Mouse (Mus musculus) forebrain, embryonic 10.5 days (tissue): Measurements from ENCODE around the gene Mfap1b. TPM values are rescaled to one million over a fixed set of nuclear protein-coding genes. Genes with fewer than 3 reads are reported as not detected.

Source experiments
- DNase-seq: peaks from one replicate; pipeline ENCODE4 v3.0.0-alpha.2; 2017; ENCODE audit warnings: low spot score; ENCODE audit errors: extremely low spot score
- H3K27ac ChIP-seq: fragments of 300-500 bp; sonication (generic); 2 replicates; pipeline ENCODE4 v1.5.1; 2016; ENCODE audit warnings: mild to moderate bottlenecking
- H3K27me3 ChIP-seq: fragments of 300-500 bp; sonication (generic); 2 replicates; pipeline ENCODE4 v1.6.1; 2016; ENCODE audit warnings: mild to moderate bottlenecking; ENCODE audit not compliant: poor library complexity, severe bottlenecking
- H3K36me3 ChIP-seq: fragments of 300-500 bp; sonication (generic); replicated peaks from 2 replicates; pipeline ENCODE4 v1.6.1; 2016; ENCODE audit warnings: mild to moderate bottlenecking, moderate library complexity
- H3K4me1 ChIP-seq: fragments of 300-500 bp; sonication (generic); 2 replicates; pipeline ENCODE4 v1.6.1; 2016
- H3K4me3 ChIP-seq: fragments of 300-500 bp; sonication (generic); 2 replicates; pipeline ENCODE4 v1.5.1; 2016; ENCODE audit warnings: mild to moderate bottlenecking, moderate library complexity
- H3K9me3 ChIP-seq: fragments of 300-500 bp; sonication (generic); 2 replicates; pipeline ENCODE4 v1.6.1; 2016; ENCODE audit warnings: mild to moderate bottlenecking, moderate library complexity
- WGBS: fragments of 180-500 bp; shearing (Covaris S2); methylation state at CpG from one replicate; pipeline ENCODE4 v1.1.7; 2016; 5-methylcytosine and 5-hydroxymethylcytosine counted together
- polyA plus RNA-seq: library from polyadenylated mRNA; unstranded; fragments of >200 nt; fragmentation: Nextera tagmentation; extraction: Ambion mirVana; gene quantifications from 2 replicates; pipeline ENCODE4 v1.2.1, GENCODE M21; 2016

Gene Mfap1b
- polyA plus RNA-seq, 1 experiment from 2014 or later, result 53.7 TPM

GRCm38 (mm10) chr2:121444178-121444577 is 29.7 kb downstream of the Mfap1b start, which contains the start of gene Ell3:
Gene Ell3 (minus strand): TSS chr2:121444278.
- H3K9me3 ChIP-seq, result no peaks in the 10 kb centered on the region
- peaks cover 10% of the 10 kb centered on the region for H3K36me3 ChIP-seq
- H3K4me3 ChIP-seq, result peak within 1 kb of the TSS; percentile 49; the same call in 1 of the 2 replicates
- peaks cover 29% of the 10 kb centered on the region for H3K27me3 ChIP-seq
- peaks cover 30% of the 10 kb centered on the region for H3K4me1 ChIP-seq
- H3K27ac ChIP-seq, result no peak within 1 kb of the TSS
- 83% methylated on average over 1 of the region's 1 CpGs for WGBS
- DNase-seq, result no peak

DNA sequence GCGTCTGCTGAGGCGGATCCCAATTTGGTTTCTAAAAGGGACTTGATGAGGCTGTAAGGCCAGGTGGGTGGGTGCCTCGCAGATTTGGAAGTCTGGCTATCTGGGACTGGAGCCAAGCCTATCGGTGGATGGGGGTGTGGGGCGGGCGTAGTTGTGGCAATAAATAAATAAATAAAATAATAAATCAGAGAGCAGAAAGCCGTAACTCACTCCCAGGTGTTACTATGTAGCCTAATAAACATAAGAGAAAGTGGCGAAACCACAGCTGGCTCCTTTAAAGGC is 30.9 kb downstream of the Mfap1b start:
- H3K27me3 ChIP-seq, result peaks cover 29% of the 10 kb centered on the region
- no peak for DNase-seq
- H3K4me1 ChIP-seq, result peaks cover 25% of the 10 kb centered on the region
- 20% methylated on average over 8 of the region's 8 CpGs for WGBS
- H3K27ac ChIP-seq, result no peak overlapping the region
- peak overlapping the region; percentile 49 for H3K4me3 ChIP-seq
- H3K36me3 ChIP-seq, result peaks cover 21% of the 10 kb centered on the region
- no peaks in the 10 kb centered on the region for H3K9me3 ChIP-seq

GRCm38 (mm10) chr2:121442259-121443067 is 31.4 kb downstream of the Mfap1b start:
- Histone ChIP-seq H3K4me1 (peaks cover 20% of the 10 kb centered on the region), H3K27ac (0 out of 2 replicates have a peak overlapping the region, but pooled peaks have one; percentile 6), H3K9me3 (no peaks in the 10 kb centered on the region), H3K36me3 (peaks cover 27% of the 10 kb centered on the region), H3K4me3 (peak overlapping the region; percentile 49), H3K27me3 (peaks cover 29% of the 10 kb centered on the region)
- peak; percentile 61 for DNase-seq
- 2% methylated on average over 30 of the region's 30 CpGs for WGBS

DNA sequence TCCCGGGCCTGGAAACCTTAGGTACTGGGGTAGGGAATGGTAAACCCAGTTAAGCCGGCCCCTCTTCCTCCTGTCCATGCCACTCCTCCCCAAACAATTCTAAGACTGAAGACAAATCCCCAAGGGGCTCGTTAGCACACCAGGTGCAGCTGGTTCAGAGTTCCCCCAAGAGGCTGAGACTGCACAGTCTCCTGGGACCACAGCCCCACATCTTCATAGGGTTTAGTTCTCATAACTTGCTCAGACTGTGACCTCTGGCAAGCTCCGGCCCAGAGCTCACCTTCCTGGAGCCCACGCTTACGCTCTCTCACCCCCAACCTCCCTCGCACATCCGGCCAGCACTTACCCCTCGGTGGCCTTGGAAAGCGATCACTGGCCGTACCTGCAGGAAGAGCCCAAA is 32.1 kb downstream of the Mfap1b start:
- peak overlapping the region; percentile 49 for H3K4me3 ChIP-seq
- H3K36me3 ChIP-seq, result peaks cover 34% of the 10 kb centered on the region
- no peak overlapping the region for H3K27ac ChIP-seq
- 6% methylated on average over 11 of the region's 11 CpGs for WGBS
- no peaks in the 10 kb centered on the region for H3K9me3 ChIP-seq
- peaks cover 20% of the 10 kb centered on the region for H3K4me1 ChIP-seq
- no peak for DNase-seq
- H3K27me3 ChIP-seq, result peaks cover 29% of the 10 kb centered on the region

GRCm38 (mm10) chr2:121440834-121441605 is 32.8 kb downstream of the Mfap1b start:
- H3K27me3 ChIP-seq, result peaks cover 29% of the 10 kb centered on the region
- peaks cover 20% of the 10 kb centered on the region for H3K4me1 ChIP-seq
- no peak overlapping the region for H3K27ac ChIP-seq
- no peak overlapping the region for H3K4me3 ChIP-seq
- DNase-seq, result no peak
- 59% methylated on average over 5 of the region's 5 CpGs for WGBS
- H3K36me3 ChIP-seq, result peaks cover 40% of the 10 kb centered on the region
- H3K9me3 ChIP-seq, result no peaks in the 10 kb centered on the region

GRCm38 (mm10) chr2:121439746-121440145 is 34.1 kb downstream of the Mfap1b start:
- H3K27ac ChIP-seq, result no peak overlapping the region
- 86% methylated on average over 4 of the region's 4 CpGs for WGBS
- H3K4me3 ChIP-seq, result no peak overlapping the region
- no peaks in the 10 kb centered on the region for H3K9me3 ChIP-seq
- peaks cover 20% of the 10 kb centered on the region for H3K4me1 ChIP-seq
- no peak for DNase-seq
- peaks cover 29% of the 10 kb centered on the region for H3K27me3 ChIP-seq
- H3K36me3 ChIP-seq, result peaks cover 53% of the 10 kb centered on the region

GRCm38 (mm10) chr2:121434854-121435253 is 39.0 kb downstream of the Mfap1b start:
- Histone ChIP-seq H3K27me3 (no peaks in the 10 kb centered on the region), H3K4me3 (no peak overlapping the region), H3K36me3 (peaks cover 99% of the 10 kb centered on the region), H3K27ac (no peak overlapping the region), H3K4me1 (no peaks in the 10 kb centered on the region), H3K9me3 (no peaks in the 10 kb centered on the region)
- WGBS, result 95% methylated on average over 1 of the region's 1 CpGs
- DNase-seq, result no peak

DNA sequence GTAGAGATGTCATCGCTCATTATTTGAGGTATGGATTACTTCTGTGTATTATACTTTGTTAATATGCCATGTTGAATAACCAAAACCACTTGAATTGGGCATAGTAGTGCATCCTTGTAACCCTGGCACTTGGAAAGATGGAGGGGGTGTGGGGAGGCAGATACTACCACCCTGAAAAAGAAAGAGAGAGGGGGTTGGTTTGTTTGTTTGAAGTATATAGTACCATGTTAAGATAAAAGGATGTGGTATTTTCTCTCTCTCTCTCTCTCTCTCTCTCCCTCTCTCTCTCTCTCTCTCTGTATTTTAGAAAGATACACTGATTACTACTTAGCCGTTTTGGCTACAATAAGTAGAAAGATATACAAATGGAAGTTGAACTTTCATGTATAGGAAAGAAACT is 48.0 kb downstream of the Mfap1b start:
- peaks cover 99% of the 10 kb centered on the region for H3K36me3 ChIP-seq
- H3K9me3 ChIP-seq, result no peaks in the 10 kb centered on the region
- H3K4me1 ChIP-seq, result no peaks in the 10 kb centered on the region
- 95% methylated on average over 2 of the region's 2 CpGs for WGBS
- DNase-seq, result no peak
- no peaks in the 10 kb centered on the region for H3K27me3 ChIP-seq
- no peak overlapping the region for H3K4me3 ChIP-seq
- no peak overlapping the region for H3K27ac ChIP-seq

- Histone ChIP-seq H3K4me1 (no peaks in the 10 kb centered on the region), H3K4me3 (no peak overlapping the region), H3K27ac (no peak overlapping the region), H3K27me3 (no peaks in the 10 kb centered on the region), H3K36me3 (peaks cover 97% of the 10 kb centered on the region), H3K9me3 (no peaks in the 10 kb centered on the region)
- DNase-seq, result no peak
- WGBS, result 91% methylated on average over 2 of the region's 2 CpGs
These were observed 50.7 kb downstream of the Mfap1b start for GRCm38 (mm10) chr2:121423166-121423565.

- Histone ChIP-seq H3K36me3 (peaks cover 81% of the 10 kb centered on the region), H3K9me3 (no peaks in the 10 kb centered on the region), H3K27me3 (no peaks in the 10 kb centered on the region), H3K4me3 (no peak overlapping the region), H3K27ac (no peak overlapping the region), H3K4me1 (peaks cover 24% of the 10 kb centered on the region)
- 92% methylated on average over 3 of the region's 3 CpGs for WGBS
- DNase-seq, result no peak
These were observed 55.4 kb downstream of the Mfap1b start for GRCm38 (mm10) chr2:121418476-121418875.

DNA sequence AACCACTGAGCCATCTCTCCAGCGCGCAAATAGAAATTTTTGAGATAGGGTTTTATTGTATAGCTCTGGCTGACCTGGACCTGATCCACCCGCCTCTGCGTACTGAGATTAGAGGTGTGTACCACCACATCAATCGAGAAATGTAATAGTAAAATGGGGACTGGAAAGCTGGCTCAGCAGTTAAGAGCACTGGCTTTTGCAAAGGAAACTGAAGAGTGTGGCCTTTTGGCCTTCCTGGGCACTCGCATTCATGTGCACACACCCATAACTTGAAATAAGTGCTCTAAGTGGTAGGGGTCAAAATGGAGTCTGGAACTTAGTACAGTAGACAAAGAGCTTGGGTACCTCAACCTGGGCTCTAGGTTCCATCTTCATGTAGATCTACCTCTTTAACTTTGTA is 57.5 kb downstream of the Mfap1b start:
- peaks cover 36% of the 10 kb centered on the region for H3K4me1 ChIP-seq
- WGBS, result 94% methylated on average over 6 of the region's 6 CpGs
- DNase-seq, result no peak
- no peak overlapping the region for H3K27ac ChIP-seq
- peaks cover 60% of the 10 kb centered on the region for H3K36me3 ChIP-seq
- H3K4me3 ChIP-seq, result peak overlapping the region; percentile 79; the same call in 1 of the 2 replicates
- H3K27me3 ChIP-seq, result no peaks in the 10 kb centered on the region
- H3K9me3 ChIP-seq, result no peaks in the 10 kb centered on the region

DNA sequence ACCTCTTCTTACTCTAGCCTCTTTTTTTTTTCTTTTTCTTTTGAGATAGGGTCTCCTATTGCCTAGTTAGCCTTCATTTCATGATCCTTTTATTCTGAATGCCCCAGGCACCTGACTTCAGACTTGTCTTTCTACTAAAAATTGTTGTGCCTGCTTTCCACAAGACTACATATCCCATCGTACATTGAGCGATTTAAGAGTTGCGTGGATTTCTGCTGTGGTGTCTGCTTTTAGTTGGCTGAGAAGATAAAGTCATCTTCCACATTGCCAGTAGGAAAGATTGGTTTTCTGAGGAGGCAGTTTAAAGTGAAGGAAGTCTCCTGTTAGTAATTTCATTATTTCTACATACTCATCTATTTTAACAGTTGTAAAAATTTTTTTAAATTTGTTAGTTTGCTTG is 58.3 kb downstream of the Mfap1b start:
- DNase-seq, result no peak
- peaks cover 36% of the 10 kb centered on the region for H3K4me1 ChIP-seq
- WGBS, result 93% methylated on average over 3 of the region's 3 CpGs

DNA sequence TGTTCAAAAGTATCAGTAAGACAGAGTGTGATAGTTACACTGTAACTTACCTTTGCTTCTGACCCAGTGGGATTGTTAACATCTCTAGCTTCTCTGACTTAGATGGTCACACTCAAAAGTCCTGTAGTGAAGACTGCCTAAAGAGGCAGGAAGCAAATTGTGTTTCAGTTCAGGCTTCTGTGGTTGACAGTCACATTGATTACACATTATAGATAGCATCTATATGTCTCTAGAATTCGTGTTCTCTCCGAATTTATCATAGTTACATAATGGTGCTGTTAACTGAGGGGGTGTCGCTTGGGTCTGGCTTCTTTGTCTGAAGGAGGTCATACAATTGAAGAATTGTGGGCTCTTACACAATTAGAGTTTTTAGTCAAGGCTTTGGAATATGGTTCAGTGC is 58.8 kb downstream of the Mfap1b start:
- H3K4me3 ChIP-seq, result peak overlapping the region; percentile 79
- no peaks in the 10 kb centered on the region for H3K9me3 ChIP-seq
- no peaks in the 10 kb centered on the region for H3K27me3 ChIP-seq
- WGBS, result 76% methylated on average over 3 of the region's 3 CpGs
- peaks cover 36% of the 10 kb centered on the region for H3K4me1 ChIP-seq
- peaks cover 48% of the 10 kb centered on the region for H3K36me3 ChIP-seq
- no peak overlapping the region for H3K27ac ChIP-seq
- no peak for DNase-seq

More for the DNA sequence above, 58.3 kb downstream of the Mfap1b start:
- no peaks in the 10 kb centered on the region for H3K9me3 ChIP-seq
- peak overlapping the region; percentile 79 for H3K4me3 ChIP-seq
- no peak overlapping the region for H3K27ac ChIP-seq
- no peaks in the 10 kb centered on the region for H3K27me3 ChIP-seq
- H3K36me3 ChIP-seq, result peaks cover 52% of the 10 kb centered on the region
